Comparison of ENCODE assay signal across 9 mouse cellular contexts in genomic region chr7:83599913-83600286, GRCm38 (mm10). TPM values are rescaled to one million over a fixed set of nuclear protein-coding genes. Genes with fewer than 3 reads are reported as not detected.
A peak's percentile ranks its signal among the peaks of the same experiment; 100 is the strongest.
DNase-seq lines count a peak whose midpoint lies in the region; ATAC-seq and TF ChIP-seq lines count a peak whose summit lies in the region.
"Had no signal": no experiment of that assay in that cellular context is flagged by ENCODE, and none has a peak within 500 bp of the region (broad histone marks: within the 10 kb centered on the region; RNA-seq: fewer than 3 reads in every experiment).

No protein-coding gene starts in this region.

- no peak overlapping the region for H3K9ac ChIP-seq in heart, embryonic 11.5 days (ENCODE audit: low read depth, low read length)
- no peak overlapping the region for H3K9ac ChIP-seq in stomach, embryonic 16.5 days (ENCODE audit: low read length)
- H3K9ac ChIP-seq: limb, embryonic 13.5 days had no signal

- 54% methylated on average over 8 of the region's 8 CpGs for WGBS in heart, embryonic 11.5 days (ENCODE audit: insufficient replicate concordance)
- WGBS in bone marrow, adult 2 months: 39% methylated on average over 8 of the region's 8 CpGs
- WGBS in stomach, embryonic 16.5 days: 61% methylated on average over 8 of the region's 8 CpGs

- no peak for TF ChIP-seq POLR2A in bone marrow, adult 2 months (IDR thresholded peaks at IDR 0.05; ENCODE audit: borderline replicate concordance, control insufficient read depth, low read depth, low read length)

- no peak overlapping the region for H3K4me2 ChIP-seq in heart, embryonic 11.5 days
- no peak overlapping the region for H3K4me2 ChIP-seq in stomach, embryonic 16.5 days (ENCODE audit: low read depth, low read length)
- H3K4me2 ChIP-seq: limb, embryonic 13.5 days had no signal

- H3K27ac ChIP-seq in heart, embryonic 11.5 days (ENCODE audit: low read depth, low read length): no peak overlapping the region
- H3K27ac ChIP-seq in bone marrow, adult 2 months (ENCODE audit: control insufficient read depth, insufficient read depth, low read depth, low read length, poor library complexity): no peak overlapping the region
- 0 out of 2 replicates have a peak overlapping the region, but pooled peaks have one; percentile 9 for H3K27ac ChIP-seq in stomach, embryonic 16.5 days (ENCODE audit: low read length)
- H3K27ac ChIP-seq: limb, embryonic 13.5 days had no signal

- peak; percentile 89 for DNase-seq in heart, adult 11 months
- DNase-seq in CD4-positive helper T cell, adult 2 months (ENCODE audit: low read depth, low spot score): peak; percentile 75
- peak; percentile 27 to 81 for DNase-seq in kidney, postnatal 36 days

- H3K4me1 ChIP-seq in heart, embryonic 11.5 days (ENCODE audit: control insufficient read depth, insufficient read depth, low read length): no peaks in the 10 kb centered on the region
- H3K4me1 ChIP-seq in bone marrow, adult 2 months (ENCODE audit: control insufficient read depth, insufficient read depth, low read length): no peaks in the 10 kb centered on the region
- H3K4me1 ChIP-seq in stomach, embryonic 16.5 days (ENCODE audit: control insufficient read depth, insufficient read depth, low read length): 0 out of 2 replicates have a peak, but pooled peaks cover 3% of the 10 kb centered on the region

- peak; percentile 84 for TF ChIP-seq CTCF in bone marrow, adult 2 months (IDR thresholded peaks at IDR 0.05; ENCODE audit: control insufficient read depth, insufficient read depth, low read length)

- no peaks in the 10 kb centered on the region for H3K9me3 ChIP-seq in heart, embryonic 11.5 days (replicated peaks; ENCODE audit: control insufficient read depth, low read length)
- no peaks in the 10 kb centered on the region for H3K9me3 ChIP-seq in stomach, embryonic 16.5 days (replicated peaks; ENCODE audit: control insufficient read depth, low read length)
- H3K9me3 ChIP-seq: limb, embryonic 13.5 days had no signal

- no peaks in the 10 kb centered on the region for H3K36me3 ChIP-seq in heart, embryonic 11.5 days (ENCODE audit: control insufficient read depth, insufficient read depth, low read length)
- no peaks in the 10 kb centered on the region for H3K36me3 ChIP-seq in stomach, embryonic 16.5 days (ENCODE audit: control insufficient read depth, insufficient read depth, low read length)
- H3K36me3 ChIP-seq: limb, embryonic 13.5 days had no signal

- no peaks in the 10 kb centered on the region; the same call in 1 of the 2 replicates for H3K27me3 ChIP-seq in heart, embryonic 11.5 days (ENCODE audit: control insufficient read depth, insufficient read depth, low read length)
- H3K27me3 ChIP-seq in stomach, embryonic 16.5 days (ENCODE audit: control insufficient read depth, insufficient read depth, low read length): no peaks in the 10 kb centered on the region
- H3K27me3 ChIP-seq: limb, embryonic 13.5 days had no signal

- no peak for ATAC-seq in heart, embryonic 11.5 days (replicated peaks; ENCODE audit: insufficient number of reproducible peaks, low FRiP score, low TSS enrichment)
- peak; percentile 67 for ATAC-seq in erythroblast, adult 5-6 weeks (replicated peaks; ENCODE audit: low FRiP score, poor library complexity, severe bottlenecking)
- peak; percentile 90 for ATAC-seq in megakaryocyte, adult 5-6 weeks (ENCODE audit: poor library complexity, severe bottlenecking)
- no peak for ATAC-seq in stomach, embryonic 16.5 days (ENCODE audit: insufficient read depth, low FRiP score)

- H3K4me3 ChIP-seq in heart, embryonic 11.5 days (ENCODE audit: low read depth, low read length): no peak overlapping the region
- no peak overlapping the region for H3K4me3 ChIP-seq in bone marrow, adult 2 months (replicated peaks; ENCODE audit: control insufficient read depth, low read depth, low read length)
- H3K4me3 ChIP-seq in stomach, embryonic 16.5 days (replicated peaks; ENCODE audit: low read length): no peak overlapping the region
- H3K4me3 ChIP-seq: limb, embryonic 13.5 days had no signal

RNA-seq across cellular contexts. Expression of gene Tmc3, which starts 15.2 kb away (rescaled TPM):
- polyA plus RNA-seq in heart, embryonic 11.5 days (2014; fragmentation: Nextera tagmentation; extraction: Ambion mirVana): 0.13 and 0.21 TPM in 2 replicates
- 0.65 and 0.86 TPM in 2 replicates for polyA plus RNA-seq in bone marrow, adult 2 months (2011; ENCODE audit: insufficient read depth, insufficient read length, low replicate concordance, missing spikeins)
- total RNA-seq in erythroblast, adult 5-6 weeks (2015; ENCODE audit: low replicate concordance): 2.9 and 10.2 TPM in 2 replicates
- 8.8 and 12.2 TPM in 2 replicates for total RNA-seq in erythroblast, adult 5-6 weeks (2017; ENCODE audit: low replicate concordance)
- total RNA-seq in megakaryocyte, adult 5-6 weeks (2015): 0.07 TPM in 1 of 2 replicates, not detected in the other
- total RNA-seq in megakaryocyte, adult 5-6 weeks (2017): 0.20 TPM in 1 of 2 replicates, not detected in the other
- polyA plus RNA-seq in stomach, embryonic 16.5 days (2015; fragmentation: Nextera tagmentation; extraction: Ambion mirVana): 0.70 and 1.3 TPM in 2 replicates

RNA-seq across cellular contexts. Expression of gene Stard5, which starts 31.9 kb away (rescaled TPM):
- 30.0 and 33.5 TPM in 2 replicates for polyA plus RNA-seq in heart, embryonic 11.5 days (2014; fragmentation: Nextera tagmentation; extraction: Ambion mirVana)
- polyA plus RNA-seq in bone marrow, adult 2 months (2011; ENCODE audit: insufficient read depth, insufficient read length, low replicate concordance, missing spikeins): 6.4 and 9.0 TPM in 2 replicates
- 1.3 and 2.9 TPM in 2 replicates for total RNA-seq in erythroblast, adult 5-6 weeks (2015; ENCODE audit: low replicate concordance)
- 3.5 and 4.6 TPM in 2 replicates for total RNA-seq in erythroblast, adult 5-6 weeks (2017; ENCODE audit: low replicate concordance)
- total RNA-seq in megakaryocyte, adult 5-6 weeks (2015): 14.5 and 16.4 TPM in 2 replicates
- total RNA-seq in megakaryocyte, adult 5-6 weeks (2017): 15.0 and 17.3 TPM in 2 replicates
- polyA plus RNA-seq in stomach, embryonic 16.5 days (2015; fragmentation: Nextera tagmentation; extraction: Ambion mirVana): 27.1 and 27.3 TPM in 2 replicates

Comparison
In these comparisons a context has a peak if more than half of its experiments do, and no peak if none do; other contexts are left out.
1. ATAC-seq: peak in erythroblast, adult 5-6 weeks (single experiment) and megakaryocyte, adult 5-6 weeks (single experiment); none in heart, embryonic 11.5 days (single experiment) and stomach, embryonic 16.5 days (single experiment).
2. Peak in every context shown above with its lines, with median percentiles within 50 percentile points of each other: DNase-seq.